Mouse (Mus musculus) neural tube, embryonic 10.5 days (tissue): Measurements from ENCODE around the gene Akr1a1.
A peak's percentile ranks its signal among the peaks of the same experiment; 100 is the strongest.

ENCODE experiments used
- DNase-seq: peaks from one replicate; pipeline ENCODE4 v3.0.0-alpha.2; 2017; ENCODE audit warnings: low spot score; ENCODE audit errors: extremely low spot score

Gene Akr1a1

DNA sequence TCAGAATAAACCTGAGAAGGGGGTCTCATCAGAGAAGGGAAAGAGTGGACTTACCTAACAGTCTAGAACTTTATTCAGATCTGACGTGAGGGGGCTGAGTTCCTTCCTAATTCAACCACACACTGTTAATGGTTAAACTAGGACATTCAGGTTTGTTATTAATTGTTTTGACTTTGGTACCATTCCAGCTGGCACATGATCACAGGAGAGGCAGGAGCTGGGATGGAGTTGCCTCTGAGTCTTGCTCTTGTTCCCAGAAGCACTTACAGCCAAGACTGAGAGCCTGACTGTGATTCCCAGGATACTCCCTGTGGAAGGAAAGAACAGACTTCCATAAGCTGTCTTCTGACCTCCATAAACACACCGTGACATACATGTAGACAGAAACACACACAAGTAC lies 8.0 kb upstream of the Akr1a1 start:
- no peak for DNase-seq

DNA sequence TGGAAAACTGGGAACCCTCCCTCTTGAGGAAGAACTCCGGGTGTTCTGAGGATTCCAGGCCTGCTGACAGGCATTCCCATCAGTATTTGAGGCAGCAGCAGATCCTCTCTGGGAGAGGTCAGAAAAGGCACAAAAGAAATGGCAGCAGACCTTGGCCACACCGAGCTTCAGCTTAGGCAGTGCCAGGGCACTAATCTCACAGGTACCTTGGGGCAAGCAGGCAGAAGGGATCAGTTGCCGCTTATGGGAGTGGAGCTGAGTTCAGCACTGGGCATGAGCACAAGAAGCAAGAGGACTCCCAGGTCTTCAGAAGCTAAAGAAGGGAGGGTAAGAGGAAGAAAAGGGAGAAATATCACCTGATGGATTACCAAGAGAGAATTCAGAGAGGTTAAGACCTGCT lies 6.5 kb upstream of the Akr1a1 start:
- DNase-seq, result no peak

DNA sequence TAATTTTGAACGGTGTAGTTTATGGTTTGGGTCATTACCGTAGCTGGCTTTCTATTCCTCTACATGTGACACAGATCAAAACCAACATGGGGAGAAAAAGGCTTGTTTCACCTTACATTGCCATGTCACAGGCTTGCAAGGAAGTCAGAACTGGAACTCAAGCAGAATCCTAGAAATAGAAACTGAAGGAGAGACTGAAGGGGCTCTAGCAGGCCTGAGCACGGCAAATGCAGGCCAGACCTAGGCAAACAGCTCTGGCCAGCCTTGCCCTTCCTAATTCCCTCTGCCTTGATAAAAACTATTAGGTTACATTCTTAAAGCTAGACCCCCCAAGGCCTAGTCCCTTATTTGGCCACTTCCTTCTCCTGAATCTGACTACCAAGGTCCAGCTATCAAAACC lies 4.2 kb upstream of the Akr1a1 start:
- DNase-seq, result no peak

DNA sequence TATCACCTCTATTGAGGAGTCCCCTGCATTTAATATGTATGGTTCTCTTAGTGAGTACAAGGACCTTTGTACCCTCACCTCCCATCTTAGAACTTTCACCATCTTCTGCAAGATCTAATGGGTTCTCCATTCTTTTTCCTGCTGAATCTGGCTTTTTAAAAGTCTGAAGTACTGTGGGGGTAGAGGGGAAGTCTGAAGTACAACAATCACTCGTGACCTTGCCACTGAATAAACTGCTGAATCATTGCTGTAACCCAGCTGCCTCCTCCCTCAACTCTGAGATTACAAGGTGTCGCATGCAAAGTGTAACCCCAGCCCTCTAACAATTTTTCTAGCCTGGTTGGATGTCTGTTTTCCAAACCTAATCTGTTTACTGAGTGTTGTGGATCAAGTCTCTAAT lies 3.6 kb upstream of the Akr1a1 start:
- no peak for DNase-seq

DNA sequence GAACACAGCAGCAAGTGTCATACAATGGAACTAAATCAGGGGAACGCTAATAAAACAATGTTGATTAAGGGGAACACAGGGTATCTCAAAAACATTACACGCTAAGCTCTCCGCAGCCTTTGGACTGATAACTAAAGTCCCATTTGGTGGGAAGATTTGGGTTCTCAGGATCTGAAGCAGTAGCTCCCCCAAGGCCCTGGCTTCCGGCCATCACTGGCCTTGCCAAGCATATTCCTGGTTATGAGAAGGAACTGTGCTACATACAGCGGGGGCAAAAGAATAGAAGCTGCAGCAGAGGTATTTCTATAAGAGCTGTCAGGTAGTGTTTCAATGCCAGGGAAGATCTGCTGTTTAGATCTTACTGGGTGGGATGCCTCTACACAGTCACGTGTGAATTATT lies 1.7 kb upstream of the Akr1a1 start:
- DNase-seq, result no peak

DNA sequence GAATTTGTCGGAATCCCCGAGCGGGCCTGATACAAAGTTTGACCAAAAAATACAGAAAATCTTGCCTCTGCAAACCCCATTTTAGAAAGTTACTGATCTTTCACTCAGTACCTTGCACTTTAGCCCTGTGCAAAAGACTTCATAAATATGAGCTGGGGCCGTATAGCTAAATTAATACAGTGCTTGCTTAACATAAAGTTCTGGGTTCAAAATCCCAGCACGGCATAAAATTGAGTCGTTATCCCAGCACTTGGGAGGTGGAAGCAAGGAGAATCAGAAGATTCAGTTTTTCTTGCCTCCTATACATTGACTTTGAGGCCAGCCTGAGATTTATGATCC lies 286 bp upstream of the Akr1a1 start:
- DNase-seq, result no peak

DNA sequence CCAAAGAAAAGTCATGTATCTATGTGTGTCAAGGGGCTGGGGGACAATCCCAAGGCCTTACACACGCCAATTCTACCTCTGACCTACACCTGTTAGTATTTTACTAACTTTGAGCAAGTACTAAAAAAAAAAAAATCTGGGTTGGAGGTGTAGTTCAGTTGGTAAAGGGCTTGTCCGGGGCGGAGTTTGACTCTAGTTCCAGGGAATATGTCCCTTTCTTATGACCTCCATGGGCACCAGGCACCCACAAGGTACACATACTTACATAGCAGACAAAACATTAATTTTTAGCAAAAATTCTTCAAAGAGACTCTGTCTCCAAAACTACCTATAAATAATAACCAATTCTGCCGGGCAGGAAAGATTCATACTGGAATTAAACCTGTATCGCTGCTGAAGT lies 1.1 kb downstream of the Akr1a1 start:
- no peak for DNase-seq

DNA sequence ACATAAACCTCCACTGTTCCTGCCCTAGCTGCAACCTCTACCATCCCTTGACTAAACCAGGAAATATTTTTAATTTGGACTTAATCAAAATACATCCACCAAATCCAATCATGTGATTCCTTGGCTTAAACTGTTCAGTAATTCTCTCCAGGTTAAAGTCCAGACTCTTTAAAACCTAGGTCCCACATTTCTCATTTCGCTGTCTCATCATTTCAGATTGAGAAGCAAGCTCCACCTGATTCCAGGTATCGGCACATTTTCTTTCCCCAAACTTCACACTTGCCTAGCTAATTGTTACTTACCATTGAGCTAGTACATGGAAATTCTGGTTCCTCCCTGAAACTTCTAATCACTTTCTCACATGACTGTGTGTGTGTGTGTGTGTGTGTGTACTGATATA lies 2.1 kb downstream of the Akr1a1 start:
- no peak for DNase-seq

DNA sequence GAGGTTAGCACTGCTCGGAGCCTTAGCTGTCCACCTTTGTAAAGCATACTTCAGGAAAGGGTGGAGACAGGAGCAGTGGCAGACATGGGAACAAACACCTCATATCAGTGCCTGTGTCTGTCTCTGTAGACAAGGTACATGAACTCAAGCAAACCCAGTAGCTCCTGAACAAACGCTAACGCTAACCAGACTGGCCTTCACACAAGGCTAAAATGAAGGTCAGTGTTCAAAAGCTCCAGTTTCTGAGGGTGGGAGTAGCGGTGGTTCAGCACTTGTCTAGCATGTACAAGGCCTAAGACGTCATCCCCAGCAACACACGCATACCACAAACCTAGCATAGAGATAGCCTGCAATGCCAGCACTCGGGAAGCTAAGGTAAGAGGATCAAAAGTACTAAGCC lies 5.9 kb downstream of the Akr1a1 start:
- no peak for DNase-seq

DNA sequence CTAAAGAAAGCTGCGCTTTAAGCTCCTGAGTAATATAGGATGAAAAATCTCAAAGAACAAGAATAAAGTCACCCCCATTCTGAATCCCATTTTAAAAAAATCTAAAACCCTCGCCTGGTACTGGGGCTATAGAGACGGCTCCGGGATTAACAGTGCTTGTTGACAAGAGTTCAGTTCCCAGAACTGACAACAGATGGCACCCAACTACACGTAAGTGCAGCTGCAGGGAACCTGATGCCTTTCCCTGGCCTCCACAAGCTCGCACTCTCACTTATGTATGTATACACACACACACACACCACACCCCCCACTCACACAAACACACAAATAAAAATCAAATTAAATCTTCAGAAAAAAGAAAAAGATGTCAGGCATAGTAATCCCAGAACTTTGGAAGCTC lies 7.2 kb downstream of the Akr1a1 start:
- no peak for DNase-seq

DNA sequence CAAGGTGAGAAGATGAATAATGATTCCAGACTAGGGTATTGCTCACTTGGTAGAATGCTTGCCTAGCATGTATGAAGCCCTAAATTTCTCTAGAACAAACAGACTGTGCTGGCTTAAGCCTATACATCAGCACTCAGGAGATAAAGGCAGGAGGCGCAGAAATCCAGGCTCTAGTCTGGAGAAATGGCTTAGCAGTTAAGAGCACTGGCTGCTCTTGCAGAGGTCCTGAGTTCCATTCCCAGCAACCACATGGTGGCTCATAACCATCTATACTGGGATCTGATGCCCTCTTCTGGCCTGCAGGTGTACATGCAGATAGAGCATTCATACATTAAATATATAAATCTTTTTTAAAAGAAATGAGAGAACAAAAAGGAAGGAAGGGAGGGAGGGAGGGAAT lies 9.4 kb downstream of the Akr1a1 start:
- no peak for DNase-seq

DNA sequence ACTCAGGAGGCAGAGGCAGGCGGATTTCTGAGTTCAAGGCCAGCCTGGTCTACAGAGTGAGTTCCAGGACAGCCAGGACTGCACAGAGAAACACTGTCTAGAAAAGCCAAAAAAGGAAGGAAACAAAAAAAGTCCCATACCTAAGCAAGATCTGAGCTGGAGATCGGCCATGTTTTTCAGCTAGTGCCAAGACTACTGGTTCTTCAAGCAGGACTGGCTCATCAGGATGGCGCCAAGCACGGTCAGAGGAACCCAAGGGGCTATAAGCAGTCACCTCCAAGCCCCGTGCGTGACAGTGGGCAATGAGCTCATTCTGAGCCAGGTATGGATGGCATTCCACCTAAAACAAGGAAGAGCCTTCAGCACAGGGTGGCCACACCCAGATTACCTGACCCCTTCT lies 12.7 kb downstream of the Akr1a1 start:
- no peak for DNase-seq

DNA sequence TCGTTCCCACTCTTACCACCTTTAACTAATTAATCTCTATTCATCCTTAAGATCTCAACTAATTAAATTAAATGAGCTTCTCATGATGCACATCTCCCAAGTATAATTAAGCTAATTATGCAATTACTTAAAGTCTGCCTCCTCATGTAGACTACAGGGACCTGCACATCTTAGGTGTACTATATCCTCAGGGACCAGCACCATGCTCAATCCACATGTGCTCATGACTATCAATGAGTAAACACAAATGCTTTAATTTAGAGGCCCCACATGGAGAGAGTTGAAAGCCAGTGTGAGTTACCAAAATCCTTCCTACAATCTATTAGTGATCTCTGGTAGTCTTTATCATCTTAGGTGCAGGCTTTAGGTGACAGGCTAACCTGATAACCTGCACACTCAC lies 16.3 kb downstream of the Akr1a1 start:
- no peak for DNase-seq

DNA sequence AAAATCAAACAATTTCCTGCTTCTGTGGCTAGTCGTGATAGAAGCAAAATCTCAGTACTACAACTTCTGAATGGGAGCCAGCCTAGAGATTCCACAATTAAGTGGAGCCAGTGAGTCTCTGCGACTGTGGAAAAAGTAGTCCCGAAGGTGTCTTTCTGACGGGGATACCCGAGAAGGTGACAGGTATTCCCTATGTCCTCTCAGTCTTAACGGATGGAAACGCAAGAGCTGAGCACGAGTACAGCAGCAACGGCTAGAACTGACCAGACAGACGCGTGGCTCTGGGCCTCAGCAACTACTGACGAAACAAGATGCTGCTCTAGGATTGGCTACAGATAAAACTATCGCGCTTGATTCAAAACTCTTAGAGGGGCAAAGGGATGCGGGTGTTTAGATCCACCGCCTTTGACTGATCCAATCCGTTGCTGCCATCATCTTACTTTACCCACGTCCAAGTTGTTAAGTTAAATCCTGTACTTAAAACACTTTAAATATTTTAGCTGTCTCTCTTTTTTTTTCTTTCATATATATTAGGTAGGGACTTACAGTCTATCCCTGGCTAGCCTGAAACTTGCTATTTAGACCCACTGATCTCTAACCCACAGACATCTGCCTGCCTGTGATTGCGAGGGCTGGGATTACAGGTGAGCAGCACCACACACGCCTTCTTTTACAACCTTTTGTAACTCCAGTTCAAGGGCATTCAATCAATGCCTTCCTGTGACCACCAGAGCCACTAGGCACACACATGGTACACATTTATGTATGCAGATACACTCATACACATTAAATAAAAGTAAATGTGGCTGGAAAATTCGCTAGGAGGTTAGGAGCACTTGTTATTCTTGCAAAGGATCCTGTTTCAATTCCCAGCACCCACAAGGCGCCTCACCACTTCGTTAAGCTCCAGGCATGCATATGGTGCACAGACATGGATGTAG lies 23.5 kb downstream of the Akr1a1 start, which contains the start of gene Nasp:
Gene Nasp (minus strand): TSS at position 220 of the 941 bp plus-strand sequence.
- DNase-seq, result peak; percentile 81

DNA sequence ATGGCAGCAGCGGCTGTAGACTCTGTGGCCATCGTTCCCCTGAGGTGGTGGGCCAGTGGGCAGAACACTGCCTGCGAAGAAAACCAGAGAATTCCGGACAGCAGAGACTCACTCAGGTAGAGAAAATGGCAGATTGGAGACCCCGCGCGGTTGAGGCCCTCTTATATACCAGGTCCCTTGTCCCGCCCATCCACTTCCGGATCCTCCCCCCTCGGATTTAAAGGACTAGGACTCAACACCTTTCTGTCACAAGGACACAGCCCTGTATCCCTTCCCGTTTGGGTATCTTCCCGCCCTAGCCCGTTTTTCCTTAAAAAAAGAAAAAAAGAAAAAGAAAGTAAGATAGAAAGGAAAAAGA lies 24.1 kb downstream of the Akr1a1 start:
- peak; percentile 96 for DNase-seq

DNA sequence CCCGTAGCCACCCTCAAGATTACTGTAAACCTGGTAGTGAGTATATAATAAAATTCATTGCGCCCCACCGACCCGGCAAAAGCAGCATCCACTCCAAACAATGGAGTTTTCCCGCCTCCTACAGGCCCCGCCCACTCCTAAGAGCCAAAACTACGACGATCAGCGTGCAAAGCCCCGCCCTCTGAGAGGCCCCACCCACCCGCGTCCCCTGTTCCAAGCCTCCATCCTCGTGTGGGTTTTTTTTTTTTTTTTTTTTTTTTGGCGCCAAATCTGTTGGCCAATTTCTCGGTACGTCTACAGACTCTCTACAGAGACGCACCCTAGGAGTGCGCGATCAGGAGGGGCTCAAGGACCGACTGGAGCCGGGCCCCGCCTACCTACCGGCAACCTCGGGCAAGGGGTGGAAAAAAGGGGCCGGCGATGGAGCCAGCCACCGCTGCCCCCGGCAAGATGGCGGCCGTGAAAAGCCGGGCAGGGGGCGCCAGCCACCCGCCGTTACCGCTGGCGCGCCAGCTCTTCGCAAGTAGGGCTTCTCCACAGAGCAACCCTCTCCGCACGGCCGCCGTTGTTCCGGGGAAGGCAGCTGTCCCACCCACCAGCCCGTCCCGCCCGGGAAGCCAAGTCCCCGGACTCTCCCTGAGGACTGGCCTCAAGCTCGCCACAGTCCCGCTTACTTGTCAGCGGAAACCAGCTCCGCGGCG lies 24.7 kb downstream of the Akr1a1 start:
- DNase-seq, result peak; percentile 92

DNA sequence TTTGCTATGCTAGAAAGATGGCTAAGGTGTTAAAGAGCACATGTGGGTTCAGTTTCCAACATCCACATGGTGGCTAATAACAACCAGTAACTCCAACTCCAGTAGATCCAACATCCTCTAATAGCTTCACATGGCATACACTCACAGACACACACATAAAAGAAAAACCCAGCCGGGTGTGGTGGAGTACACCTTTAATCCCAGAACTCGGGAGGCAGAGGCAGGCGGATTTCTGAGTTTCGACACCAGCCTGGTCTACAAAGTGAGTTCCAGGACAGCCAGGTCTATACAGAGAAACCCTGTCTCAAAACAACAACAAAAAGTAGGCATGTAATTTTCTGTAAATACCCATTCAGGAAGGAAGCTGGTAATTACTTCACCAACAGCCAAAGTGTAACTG lies 26.6 kb downstream of the Akr1a1 start:
- no peak for DNase-seq

DNA sequence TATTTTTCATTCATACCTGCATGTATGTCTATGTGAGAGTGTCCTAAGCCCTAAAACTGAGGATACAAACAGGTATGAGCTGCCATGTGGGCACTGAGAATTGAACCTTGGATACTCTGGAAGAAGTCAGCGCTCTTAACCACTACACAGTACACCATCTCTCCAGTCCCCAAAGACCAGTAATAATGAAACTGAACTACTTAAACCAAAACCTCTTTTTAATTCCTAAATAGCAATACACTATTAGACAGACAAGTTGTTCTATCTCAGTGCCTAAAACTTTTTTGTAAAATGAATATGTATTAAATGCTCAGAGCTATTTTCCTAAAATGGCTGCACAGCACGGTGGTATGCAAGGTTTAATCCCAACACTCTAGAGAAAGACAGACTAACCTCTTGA lies 36.2 kb downstream of the Akr1a1 start:
- no peak for DNase-seq

DNA sequence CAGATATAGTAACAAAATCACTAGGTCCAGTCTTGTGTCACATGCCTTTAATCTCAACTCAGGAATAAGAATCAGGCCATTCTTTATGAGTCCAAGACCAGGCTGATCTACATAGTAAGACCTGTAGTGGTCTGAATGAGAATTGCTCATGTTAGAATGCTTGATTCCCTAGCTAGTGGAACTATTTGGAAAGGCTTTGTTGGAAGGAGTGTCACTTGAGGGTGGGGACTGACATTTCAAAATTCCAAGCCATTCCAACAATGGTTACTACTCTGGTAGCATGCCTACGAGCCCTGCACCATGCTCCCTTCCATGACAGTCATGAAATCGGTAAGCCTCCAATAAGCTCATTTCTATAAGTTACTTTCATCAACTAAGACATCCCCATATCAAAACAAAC lies 38.9 kb downstream of the Akr1a1 start:
- no peak for DNase-seq

DNA sequence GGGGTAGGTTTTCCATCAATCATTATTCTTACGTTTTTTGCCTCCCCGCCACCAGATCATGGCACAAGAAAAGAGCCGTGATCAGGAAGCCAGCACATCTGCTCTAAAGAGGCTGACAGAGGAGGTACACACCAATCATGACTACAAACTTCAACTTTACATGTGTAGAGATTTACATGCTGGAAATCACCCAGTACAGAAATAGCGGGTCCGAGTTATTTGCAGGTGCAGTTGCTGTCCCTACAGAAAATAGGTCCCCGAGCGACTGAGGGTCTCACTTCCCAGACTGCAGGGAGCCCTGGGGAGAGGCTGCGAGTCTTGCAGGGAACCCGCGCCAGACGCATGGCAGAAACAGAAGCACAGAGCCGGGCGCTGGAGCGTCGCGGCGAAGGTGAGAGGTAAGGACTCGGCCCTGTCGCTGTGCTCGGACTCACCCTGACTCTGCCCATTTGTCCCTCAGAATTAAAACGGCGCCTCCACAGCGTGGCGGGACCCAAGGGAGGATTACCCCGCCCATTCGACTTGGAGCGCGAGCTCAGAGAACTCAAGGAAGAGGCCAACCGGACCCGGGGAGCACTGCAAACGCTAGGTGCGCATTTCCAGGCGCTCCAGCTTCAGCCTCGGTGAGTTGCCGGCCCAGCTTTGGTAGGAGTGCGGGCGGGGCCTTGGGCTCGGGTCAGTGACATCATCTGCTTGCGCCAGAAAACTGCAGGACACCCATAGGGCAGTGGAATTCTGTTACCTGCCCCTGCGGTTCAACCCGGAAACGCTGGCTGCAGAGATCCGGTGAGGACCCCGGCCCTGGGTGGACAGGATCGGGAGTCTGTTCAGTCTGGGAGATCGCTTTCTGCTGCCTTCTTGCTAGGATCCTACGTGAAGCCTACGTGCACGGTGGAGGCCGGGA lies 54.2 kb downstream of the Akr1a1 start:
- DNase-seq, result peak; percentile 88

DNA sequence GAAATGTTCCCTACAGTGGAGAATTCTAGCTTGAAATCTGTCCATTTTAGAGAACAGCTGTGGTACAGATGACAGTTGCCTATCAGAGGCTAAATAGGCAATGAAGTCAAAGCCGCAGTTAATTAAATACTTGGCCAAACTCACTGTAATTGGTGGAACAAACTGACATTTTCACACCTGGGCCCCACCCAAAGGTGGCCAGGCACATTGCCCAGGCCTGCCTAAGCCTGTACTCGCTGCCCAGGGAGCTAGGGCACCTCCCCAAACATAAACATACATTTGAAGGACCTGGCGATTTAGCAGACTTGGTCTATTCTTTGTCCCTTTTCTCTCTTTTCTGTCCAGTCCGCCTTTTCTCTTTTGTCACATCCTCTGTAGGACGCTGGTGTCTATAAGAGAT lies 55.1 kb downstream of the Akr1a1 start, which contains the start of gene Ccdc17:
Gene Ccdc17 (plus strand): TSS at position 276 of the 400 bp plus-strand sequence.
- DNase-seq, result no peak

DNA sequence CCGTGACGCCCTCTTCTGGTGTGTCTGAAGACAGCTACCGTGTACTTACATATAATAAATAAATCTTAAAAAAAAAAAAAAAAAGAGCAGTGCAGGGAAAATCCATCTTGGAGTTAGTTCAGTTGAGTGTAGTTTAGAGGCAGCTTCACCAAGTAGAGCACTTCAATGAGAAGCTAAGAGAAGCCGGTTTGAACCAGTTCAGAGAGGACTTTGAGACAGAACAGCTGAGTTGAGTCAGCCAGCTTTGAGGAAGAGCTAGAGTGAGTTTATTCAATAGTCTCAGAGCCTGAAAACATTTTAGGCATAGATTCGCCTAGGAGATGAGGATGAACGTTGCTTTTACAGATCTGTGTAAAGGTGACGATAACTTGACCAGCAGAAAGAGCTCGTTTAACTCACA lies 55.7 kb downstream of the Akr1a1 start:
- DNase-seq, result no peak
